Mouse (Mus musculus) cerebellum, adult 2 months (tissue): ENCODE data around the gene Syvn1. TPM values are rescaled to one million over a fixed set of nuclear protein-coding genes. Genes with fewer than 3 reads are reported as not detected.
A peak's percentile ranks its signal among the peaks of the same experiment; 100 is the strongest.
"Not testable (repeated sequence)": the region's sequence is repeated elsewhere in the genome, so short reads cannot be mapped to it uniquely, and the experiment has no call there.

Experiments used
- DNase-seq, 2 experiments: peaks; one replicate each; pipeline ENCODE4 v3.0.0; 2021
- H3K27ac ChIP-seq: fragments of 200-500 bp; 2 replicates; pipeline ENCODE4 v1.5.1; 2012; ENCODE audit warnings: low read length, control low read depth, inconsistent platforms; ENCODE audit not compliant: insufficient read depth
- H3K27me3 ChIP-seq: fragments of 200-500 bp; 2 replicates; pipeline ENCODE4 v1.6.1; 2012; ENCODE audit warnings: inconsistent platforms, mild to moderate bottlenecking, low read length, moderate library complexity; ENCODE audit not compliant: control insufficient read depth, insufficient read depth
- H3K4me1 ChIP-seq: fragments of 200-500 bp; 2 replicates; pipeline ENCODE4 v1.6.1; 2011; ENCODE audit warnings: low read length; ENCODE audit not compliant: control insufficient read depth, insufficient read depth
- H3K4me3 ChIP-seq: fragments of 200-500 bp; replicated peaks from 2 replicates; pipeline ENCODE3; 2011; ENCODE audit warnings: mild to moderate bottlenecking, low read depth, low read length, control low read depth; ENCODE audit not compliant: insufficient read depth
- CTCF ChIP-seq: fragments of 200-500 bp; IDR thresholded peaks from 2 replicates; pipeline ENCODE4 v1.5.1; 2011; ENCODE audit warnings: low read depth, mild to moderate bottlenecking, control low read depth, low read length, moderate library complexity, borderline replicate concordance; ENCODE audit not compliant: insufficient read depth
- POLR2A ChIP-seq: fragments of 200-500 bp; IDR thresholded peaks from 2 replicates; pipeline ENCODE4 v1.6.1; 2011; ENCODE audit warnings: low read length, control low read depth, borderline replicate concordance; ENCODE audit not compliant: insufficient read depth
- WGBS: fragments of 180-500 bp; shearing (Covaris S2); methylation state at CpG from one replicate; pipeline ENCODE4 v1.1.7; 2018; 5-methylcytosine and 5-hydroxymethylcytosine counted together
- polyA plus RNA-seq: library from polyadenylated mRNA; depleted of rRNA; stranded (reverse); fragments of >200 nt; gene quantifications from 2 replicates; pipeline ENCODE4 v1.2.3, GENCODE M21; 2012

Syvn1 gene
- polyA plus RNA-seq, 1 experiment: 34.8 TPM

GRCm38 (mm10) chr19:6030520-6031280, 15.7 kb upstream of the Syvn1 start:
- Histone ChIP-seq H3K4me3 (no peak overlapping the region), H3K4me1 (no peaks in the 10 kb centered on the region), H3K27me3 (no peaks in the 10 kb centered on the region), H3K27ac (no peak overlapping the region)
- DNase-seq: no peak
- TF ChIP-seq CTCF: no peak
- TF ChIP-seq POLR2A: no peak
- WGBS: 63% methylated on average over 14 of the region's 14 CpGs

GRCm38 (mm10) chr19:6035966-6036585, 10.3 kb upstream of the Syvn1 start:
- TF ChIP-seq POLR2A: no peak

GRCm38 (mm10) chr19:6037695-6038094, 8.7 kb upstream of the Syvn1 start:
- H3K27ac ChIP-seq: no peak overlapping the region
- TF ChIP-seq POLR2A: no peak
- TF ChIP-seq CTCF: no peak
- no peak for DNase-seq

More at GRCm38 (mm10) chr19:6035966-6036585, 10.3 kb upstream of the Syvn1 start:
- WGBS: 77% methylated on average over 9 of the region's 9 CpGs
- Histone ChIP-seq H3K4me1 (no peaks in the 10 kb centered on the region), H3K4me3 (no peak overlapping the region), H3K27me3 (no peaks in the 10 kb centered on the region), H3K27ac (no peak overlapping the region)
- no peak for DNase-seq

GRCm38 (mm10) chr19:6038326-6038725, 8.1 kb upstream of the Syvn1 start:
- H3K27me3 ChIP-seq: no peaks in the 10 kb centered on the region
- no peak for TF ChIP-seq CTCF
- 34% methylated on average over 7 of the region's 7 CpGs for WGBS

More at GRCm38 (mm10) chr19:6037695-6038094, 8.7 kb upstream of the Syvn1 start:
- no peaks in the 10 kb centered on the region for H3K27me3 ChIP-seq
- H3K4me3 ChIP-seq: no peak overlapping the region
- H3K4me1 ChIP-seq: no peaks in the 10 kb centered on the region

GRCm38 (mm10) chr19:6040002-6040401, 6.4 kb upstream of the Syvn1 start:
- TF ChIP-seq POLR2A (no peak), CTCF (no peak)
- H3K27ac ChIP-seq: no peak overlapping the region
- H3K4me1 ChIP-seq: no peaks in the 10 kb centered on the region
- H3K4me3 ChIP-seq: no peak overlapping the region
- DNase-seq: no peak
- H3K27me3 ChIP-seq: no peaks in the 10 kb centered on the region

More at GRCm38 (mm10) chr19:6038326-6038725, 8.1 kb upstream of the Syvn1 start:
- Histone ChIP-seq H3K27ac (no peak overlapping the region), H3K4me1 (no peaks in the 10 kb centered on the region), H3K4me3 (no peak overlapping the region)
- no peak for DNase-seq

GRCm38 (mm10) chr19:6042293-6042692, 4.1 kb upstream of the Syvn1 start:
- H3K27me3 ChIP-seq: no peaks in the 10 kb centered on the region
- DNase-seq: no peak
- WGBS: 31% methylated on average over 9 of the region's 9 CpGs
- H3K27ac ChIP-seq: no peak overlapping the region
- no peaks in the 10 kb centered on the region for H3K4me1 ChIP-seq
- no peak for TF ChIP-seq CTCF
- TF ChIP-seq POLR2A: no peak
- H3K4me3 ChIP-seq: no peak overlapping the region

GRCm38 (mm10) chr19:6044102-6044501, 2.3 kb upstream of the Syvn1 start:
- H3K4me1 ChIP-seq, H3K4me3 ChIP-seq, DNase-seq, H3K27ac ChIP-seq, H3K27me3 ChIP-seq: not testable (repeated sequence)
- 41% methylated on average over 4 of the region's 4 CpGs for WGBS

GRCm38 (mm10) chr19:6045366-6046293, 746 bp upstream of the Syvn1 start:
- H3K27me3 ChIP-seq: no peaks in the 10 kb centered on the region
- no peak for DNase-seq
- 9% methylated on average over 20 of the region's 20 CpGs for WGBS
- H3K4me1 ChIP-seq: no peaks in the 10 kb centered on the region
- TF ChIP-seq CTCF (no peak), POLR2A (no peak)
- peak overlapping the region; percentile 92 for H3K27ac ChIP-seq
- H3K4me3 ChIP-seq: peak overlapping the region; percentile 87
